Comparison of ENCODE assay signal across 15 mouse cellular contexts in genomic region chr13:40928192-40928898, GRCm38 (mm10).
DNase-seq lines count a peak whose midpoint lies in the region; ATAC-seq and TF ChIP-seq lines count a peak whose summit lies in the region.
"Had no signal": no experiment of that assay in that cellular context is flagged by ENCODE, and none has a peak within 500 bp of the region (broad histone marks: within the 10 kb centered on the region; RNA-seq: fewer than 3 reads in every experiment).

No protein-coding gene starts in this region.

- TF ChIP-seq POLR2A in heart, adult 2 months (IDR thresholded peaks at IDR 0.05; ENCODE audit: insufficient read depth, low read depth, low read length): no peak

- TF ChIP-seq CTCF in heart, adult 2 months (IDR thresholded peaks at IDR 0.05): no peak
- no peak for TF ChIP-seq CTCF in stomach, postnatal 0 days (IDR thresholded peaks at IDR 0.05; ENCODE audit: low read depth)

- TF ChIP-seq EP300 in heart, adult 2 months (IDR thresholded peaks at IDR 0.05; ENCODE audit: insufficient read depth, low read depth, low read length): no peak
- no peak for TF ChIP-seq EP300 in stomach, postnatal 0 days (optimal IDR thresholded peaks at IDR 0.05)

- H3K9me3 ChIP-seq in lung, embryonic 15.5 days: no peaks in the 10 kb centered on the region
- no peaks in the 10 kb centered on the region for H3K9me3 ChIP-seq in intestine, embryonic 16.5 days (ENCODE audit: control insufficient read depth, low read length)
- H3K9me3 ChIP-seq in stomach, postnatal 0 days (ENCODE audit: control insufficient read depth, low read length): no peaks in the 10 kb centered on the region
- H3K9me3 ChIP-seq: embryonic facial prominence, embryonic 15.5 days; heart, embryonic 12.5 days; neural tube, embryonic 12.5 days had no signal

- H3K4me3 ChIP-seq in heart, adult 2 months: no peak overlapping the region
- no peak overlapping the region for H3K4me3 ChIP-seq in lung, embryonic 15.5 days
- H3K4me3 ChIP-seq in intestine, embryonic 16.5 days (ENCODE audit: low read length): no peak overlapping the region
- no peak overlapping the region for H3K4me3 ChIP-seq in stomach, postnatal 0 days (ENCODE audit: low read depth, low read length)
- H3K4me3 ChIP-seq: embryonic facial prominence, embryonic 15.5 days; heart, embryonic 12.5 days; neural tube, embryonic 12.5 days had no signal

- no peak overlapping the region for H3K4me2 ChIP-seq in lung, embryonic 15.5 days
- H3K4me2 ChIP-seq in intestine, embryonic 16.5 days (ENCODE audit: low read depth, low read length): 0 out of 2 replicates have a peak overlapping the region, but pooled peaks have one; percentile 11
- H3K4me2 ChIP-seq in stomach, postnatal 0 days (replicated peaks; ENCODE audit: low read depth): peak overlapping the region; percentile 9; the same call in 1 of the 2 replicates
- H3K4me2 ChIP-seq: embryonic facial prominence, embryonic 15.5 days; heart, embryonic 12.5 days; lung, embryonic 14.5 days; neural tube, embryonic 12.5 days had no signal

- no peak overlapping the region for H3K9ac ChIP-seq in heart, adult 2 months (ENCODE audit: low read depth, low read length)
- H3K9ac ChIP-seq in lung, embryonic 15.5 days: no peak overlapping the region
- peak overlapping the region; percentile 56; the same call in 1 of the 2 replicates for H3K9ac ChIP-seq in intestine, embryonic 16.5 days (ENCODE audit: low read depth, low read length)
- no peak overlapping the region; the same call in 1 of the 2 replicates for H3K9ac ChIP-seq in stomach, postnatal 0 days (ENCODE audit: low read length)
- H3K9ac ChIP-seq: embryonic facial prominence, embryonic 15.5 days; heart, embryonic 12.5 days; lung, embryonic 14.5 days; neural tube, embryonic 12.5 days had no signal

- DNase-seq in heart, adult 2 months: peak in 1 of 2 experiments; percentile 12
- DNase-seq in heart, postnatal 14 days: no peak
- DNase-seq in lung, adult 18-20 months: no peak
- no peak for DNase-seq in stomach, postnatal 0 days (ENCODE audit: low spot score)
- DNase-seq in adrenal gland, postnatal 14 days: no peak
- DNase-seq: cerebellum, adult 11-12 months; gastrocnemius, postnatal 10 days; liver; lung, embryonic 14.5 days; thymus, postnatal 4 days had no signal

- H3K79me2 ChIP-seq in heart, adult 2 months (replicated peaks; ENCODE audit: control insufficient read depth, insufficient read depth, low read length): no peaks in the 10 kb centered on the region

- peaks cover 1% of the 10 kb centered on the region; the same call in 1 of the 2 replicates for H3K4me1 ChIP-seq in heart, adult 2 months (ENCODE audit: control insufficient read depth, insufficient read depth, low read length)
- peaks cover 5% of the 10 kb centered on the region; the same call in 1 of the 2 replicates for H3K4me1 ChIP-seq in lung, embryonic 15.5 days
- H3K4me1 ChIP-seq in intestine, embryonic 16.5 days (ENCODE audit: control insufficient read depth, insufficient read depth, low read length): peaks cover 10% of the 10 kb centered on the region
- H3K4me1 ChIP-seq in stomach, postnatal 0 days (replicated peaks; ENCODE audit: control insufficient read depth, insufficient read depth): no peaks in the 10 kb centered on the region

- WGBS in heart, adult 2 months: 51% methylated on average over 9 of the region's 9 CpGs
- WGBS in lung, embryonic 15.5 days: 65% methylated on average over 9 of the region's 9 CpGs
- 63% methylated on average over 9 of the region's 9 CpGs for WGBS in intestine, embryonic 16.5 days
- 47% methylated on average over 9 of the region's 9 CpGs for WGBS in stomach, postnatal 0 days

- no peaks in the 10 kb centered on the region for H3K27me3 ChIP-seq in heart, adult 2 months (ENCODE audit: control insufficient read depth, insufficient read depth, low read length)
- no peaks in the 10 kb centered on the region for H3K27me3 ChIP-seq in lung, embryonic 15.5 days
- H3K27me3 ChIP-seq in intestine, embryonic 16.5 days (replicated peaks; ENCODE audit: control insufficient read depth, insufficient read depth, low read length): no peaks in the 10 kb centered on the region
- no peaks in the 10 kb centered on the region for H3K27me3 ChIP-seq in stomach, postnatal 0 days (ENCODE audit: control insufficient read depth, insufficient read depth, low read length)
- H3K27me3 ChIP-seq: embryonic facial prominence, embryonic 15.5 days; heart, embryonic 12.5 days; neural tube, embryonic 12.5 days had no signal

- no peaks in the 10 kb centered on the region for H3K36me3 ChIP-seq in heart, adult 2 months (ENCODE audit: control insufficient read depth, insufficient read depth, low read length)
- no peaks in the 10 kb centered on the region for H3K36me3 ChIP-seq in lung, embryonic 15.5 days
- H3K36me3 ChIP-seq in intestine, embryonic 16.5 days (ENCODE audit: control insufficient read depth, insufficient read depth, low read length): no peaks in the 10 kb centered on the region
- no peaks in the 10 kb centered on the region for H3K36me3 ChIP-seq in stomach, postnatal 0 days (ENCODE audit: control insufficient read depth, insufficient read depth, low read length)
- H3K36me3 ChIP-seq: embryonic facial prominence, embryonic 15.5 days; heart, embryonic 12.5 days; neural tube, embryonic 12.5 days had no signal

- no peak for ATAC-seq in lung, embryonic 15.5 days (ENCODE audit: borderline replicate concordance, extremely low read depth, low FRiP score, low TSS enrichment)
- peak; percentile 23; the same call in 1 of the 2 replicates for ATAC-seq in intestine, embryonic 16.5 days
- ATAC-seq in stomach, postnatal 0 days (ENCODE audit: low FRiP score, low TSS enrichment): no peak

- H3K27ac ChIP-seq in heart, adult 2 months: peak overlapping the region; percentile 9; the same call in 1 of the 2 replicates
- peak overlapping the region; percentile 50 for H3K27ac ChIP-seq in lung, embryonic 15.5 days
- H3K27ac ChIP-seq in intestine, embryonic 16.5 days (ENCODE audit: low read length): peak overlapping the region; percentile 50
- H3K27ac ChIP-seq in stomach, postnatal 0 days (replicated peaks): peak overlapping the region; percentile 69
- H3K27ac ChIP-seq: embryonic facial prominence, embryonic 15.5 days; neural tube, embryonic 12.5 days had no signal

- intact Hi-C loops in heart, adult 2 months (cut with DNase I): no loop called here
- intact Hi-C loops in heart, postnatal 14 days (cut with DNase I): no loop called here

Comparison
In these comparisons a context has a peak if more than half of its experiments do, and no peak if none do; other contexts are left out.
1. H3K27ac ChIP-seq: peak in every context shown above with its lines; median percentile 69 in stomach, postnatal 0 days; 50 in lung, embryonic 15.5 days; 50 in intestine, embryonic 16.5 days; 9 in heart, adult 2 months.